Mouse (Mus musculus) liver, embryonic 11.5 days (tissue): ENCODE results near the gene Prr13. TPM values are rescaled to one million over a fixed set of nuclear protein-coding genes. Genes with fewer than 3 reads are reported as not detected.

ENCODE experiments used
- ATAC-seq: fragments of 200-750 bp; cut with Nextera tagmentation; replicated peaks from 2 replicates; pipeline ENCODE4 v1.8.0; 2017; ENCODE audit warnings: moderate number of reproducible peaks, mild to moderate bottlenecking, moderate TSS enrichment, moderate library complexity; ENCODE audit not compliant: low FRiP score
- DNase-seq: peaks from one replicate; pipeline ENCODE4 v3.0.0-alpha.2; 2017; ENCODE audit warnings: low spot score
- H3K27ac ChIP-seq: fragments of 300-500 bp; sonication (generic); 2 replicates; pipeline ENCODE4 v1.5.1; 2014; ENCODE audit warnings: mild to moderate bottlenecking, low read depth, low read length, control low read depth
- H3K27me3 ChIP-seq: fragments of 300-500 bp; sonication (generic); replicated peaks from 2 replicates; pipeline ENCODE4 v1.6.1; 2014; ENCODE audit warnings: low read length, mixed read lengths; ENCODE audit not compliant: control insufficient read depth, insufficient read depth
- H3K36me3 ChIP-seq: fragments of 300-500 bp; sonication (generic); 2 replicates; pipeline ENCODE4 v1.6.1; 2014; ENCODE audit warnings: mild to moderate bottlenecking, low read length, moderate library complexity, mixed read lengths; ENCODE audit not compliant: control insufficient read depth, insufficient read depth
- H3K4me1 ChIP-seq: fragments of 300-500 bp; sonication (generic); replicated peaks from 2 replicates; pipeline ENCODE4 v1.6.1; 2014; ENCODE audit warnings: low read length, mixed read lengths; ENCODE audit not compliant: control insufficient read depth, insufficient read depth
- H3K4me2 ChIP-seq: fragments of 300-500 bp; sonication (generic); 2 replicates; pipeline ENCODE4 v1.6.1; 2014; ENCODE audit warnings: mild to moderate bottlenecking, control low read depth, moderate library complexity
- H3K4me3 ChIP-seq: fragments of 300-500 bp; sonication (generic); 2 replicates; pipeline ENCODE4 v1.5.1; 2014; ENCODE audit warnings: low read depth, low read length, control low read depth
- H3K9ac ChIP-seq: fragments of 300-500 bp; sonication (generic); 2 replicates; pipeline ENCODE4 v1.6.1; 2014; ENCODE audit warnings: low read depth, low read length, control low read depth
- H3K9me3 ChIP-seq: fragments of 300-500 bp; sonication (generic); 2 replicates; pipeline ENCODE4 v1.6.1; 2016; ENCODE audit warnings: low read length, inconsistent platforms, mixed read lengths; ENCODE audit not compliant: control insufficient read depth
- WGBS: fragments of 180-500 bp; shearing (Covaris S2); extraction: QIAGEN DNeasy Blood & Tissue Kit; methylation state at CpG from one replicate; pipeline ENCODE4 v1.1.7; 2014; 5-methylcytosine and 5-hydroxymethylcytosine counted together
- polyA plus RNA-seq: library from polyadenylated mRNA; unstranded; fragments of >200 nt; fragmentation: Nextera tagmentation; extraction: Ambion mirVana; gene quantifications from 2 replicates; pipeline ENCODE4 v1.2.1, GENCODE M21; 2014

The Prr13 gene
- polyA plus RNA-seq, 1 experiment from 2014 or later, result 157 TPM

GRCm38 (mm10) chr15:102503924-102504782 is 45.3 kb downstream of the Prr13 start:
- Histone ChIP-seq H3K9me3 (no peaks in the 10 kb centered on the region), H3K9ac (no peak overlapping the region), H3K4me1 (no peaks in the 10 kb centered on the region), H3K36me3 (peaks cover 44% of the 10 kb centered on the region), H3K27me3 (no peaks in the 10 kb centered on the region), H3K4me3 (no peak overlapping the region), H3K4me2 (no peak overlapping the region), H3K27ac (no peak overlapping the region)
- 87% methylated on average over 9 of the region's 9 CpGs for WGBS
- ATAC-seq, result 0 out of 2 replicates have a peak, but pooled peaks have one; percentile 14
- DNase-seq, result no peak

GRCm38 (mm10) chr15:102505073-102505769 is 46.4 kb downstream of the Prr13 start:
- 72% methylated on average over 12 of the region's 12 CpGs for WGBS
- Histone ChIP-seq H3K9me3 (no peaks in the 10 kb centered on the region), H3K4me1 (no peaks in the 10 kb centered on the region), H3K9ac (no peak overlapping the region), H3K27ac (no peak overlapping the region), H3K4me2 (no peak overlapping the region), H3K4me3 (no peak overlapping the region), H3K27me3 (no peaks in the 10 kb centered on the region), H3K36me3 (peaks cover 34% of the 10 kb centered on the region)
- no peak for DNase-seq
- ATAC-seq, result no peak

- H3K4me2 ChIP-seq, result no peak overlapping the region
- H3K36me3 ChIP-seq, result peaks cover 27% of the 10 kb centered on the region
- no peak overlapping the region for H3K27ac ChIP-seq
- ATAC-seq (no peak), DNase-seq (no peak)
- no peak overlapping the region for H3K4me3 ChIP-seq
- H3K27me3 ChIP-seq, result no peaks in the 10 kb centered on the region
- WGBS, result 83% methylated on average over 9 of the region's 9 CpGs
- H3K4me1 ChIP-seq, result peaks cover 2% of the 10 kb centered on the region
- H3K9ac ChIP-seq, result no peak overlapping the region
- no peaks in the 10 kb centered on the region for H3K9me3 ChIP-seq
Observed at GRCm38 (mm10) chr15:102505770-102506463, 47.1 kb downstream of the Prr13 start.

DNA sequence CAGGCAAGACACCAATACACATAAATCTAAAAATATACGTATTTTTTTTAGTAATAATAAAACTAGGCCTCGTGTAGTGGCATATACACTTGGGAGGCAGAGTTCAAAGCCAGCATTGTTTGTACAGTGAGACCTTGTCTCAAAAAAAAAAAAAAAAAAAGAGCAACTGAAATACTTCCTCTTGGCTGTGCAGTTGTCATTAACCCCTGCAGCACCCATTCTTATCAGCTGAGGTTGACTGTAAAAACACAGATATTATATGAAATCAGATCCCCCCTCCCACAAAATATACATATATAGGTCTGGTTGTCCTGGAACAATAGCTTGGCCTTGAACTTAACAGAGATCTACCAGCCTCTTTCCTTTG is 47.6 kb downstream of the Prr13 start:
- Histone ChIP-seq H3K9me3 (no peaks in the 10 kb centered on the region), H3K27me3 (no peaks in the 10 kb centered on the region), H3K9ac (no peak overlapping the region), H3K36me3 (peaks cover 21% of the 10 kb centered on the region), H3K4me2 (no peak overlapping the region), H3K4me3 (no peak overlapping the region), H3K4me1 (peaks cover 7% of the 10 kb centered on the region), H3K27ac (no peak overlapping the region)
- no peak for ATAC-seq
- DNase-seq, result no peak
- WGBS, result 55% methylated on average over 2 of the region's 2 CpGs

DNA sequence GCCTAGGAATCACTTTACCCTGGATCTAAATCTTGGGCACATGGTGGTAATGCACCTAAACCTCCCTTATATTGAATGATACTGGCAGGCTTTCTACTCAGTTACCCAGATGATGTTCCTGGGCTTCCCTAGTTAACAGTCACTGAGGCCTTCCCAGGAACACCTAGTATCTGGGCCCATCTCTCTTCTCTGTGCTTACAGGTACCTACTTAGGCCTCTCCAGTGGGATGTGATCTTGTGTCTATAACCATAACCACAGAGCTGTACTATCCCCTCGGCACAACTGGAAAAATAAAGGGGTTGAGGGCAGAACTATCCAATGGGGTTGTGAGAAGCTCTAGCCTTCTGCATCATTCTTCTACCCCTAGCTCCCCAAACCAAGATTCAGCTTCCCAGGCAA is 48.0 kb downstream of the Prr13 start:
- ATAC-seq (no peak), DNase-seq (no peak)
- peaks cover 17% of the 10 kb centered on the region for H3K36me3 ChIP-seq
- no peaks in the 10 kb centered on the region for H3K27me3 ChIP-seq
- peaks cover 11% of the 10 kb centered on the region for H3K4me1 ChIP-seq
- no peak overlapping the region for H3K4me2 ChIP-seq
- H3K9ac ChIP-seq, result no peak overlapping the region
- WGBS, result 79% methylated on average over 1 of the region's 1 CpGs
- no peak overlapping the region for H3K4me3 ChIP-seq
- no peak overlapping the region for H3K27ac ChIP-seq
- no peaks in the 10 kb centered on the region for H3K9me3 ChIP-seq

- Histone ChIP-seq H3K9ac (no peak overlapping the region), H3K4me3 (no peak overlapping the region), H3K27me3 (no peaks in the 10 kb centered on the region), H3K36me3 (peaks cover 11% of the 10 kb centered on the region), H3K9me3 (no peaks in the 10 kb centered on the region), H3K4me2 (no peak overlapping the region), H3K4me1 (peaks cover 13% of the 10 kb centered on the region), H3K27ac (no peak overlapping the region)
- no peak for ATAC-seq
- DNase-seq, result no peak
Observed at GRCm38 (mm10) chr15:102507561-102507960, 48.7 kb downstream of the Prr13 start.

DNA sequence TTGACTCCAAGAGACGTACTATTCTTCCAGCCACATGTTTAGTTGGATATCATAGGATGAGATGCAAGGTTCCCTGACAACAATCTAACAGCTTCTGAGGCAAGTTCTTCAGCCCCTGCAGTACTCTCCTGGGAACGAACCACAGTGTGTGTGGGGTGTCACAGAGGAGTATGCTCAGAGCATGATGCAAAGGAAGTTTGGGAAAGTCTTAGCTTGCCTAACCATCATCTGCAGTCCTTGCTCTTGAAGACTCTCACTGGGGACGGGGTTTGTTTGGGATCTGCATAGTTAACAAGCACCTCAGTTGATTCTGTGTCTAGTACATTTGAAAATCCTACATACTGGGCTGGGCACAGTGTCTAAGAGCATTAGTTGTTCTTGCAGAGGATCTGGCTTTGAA is 49.5 kb downstream of the Prr13 start:
- H3K27me3 ChIP-seq, result no peaks in the 10 kb centered on the region
- H3K4me3 ChIP-seq, result no peak overlapping the region
- no peak for DNase-seq
- H3K27ac ChIP-seq, result no peak overlapping the region
- ATAC-seq, result no peak
- peaks cover 13% of the 10 kb centered on the region for H3K4me1 ChIP-seq
- no peaks in the 10 kb centered on the region for H3K9me3 ChIP-seq
- 77% methylated on average over 3 of the region's 3 CpGs for WGBS
- no peak overlapping the region for H3K4me2 ChIP-seq
- H3K36me3 ChIP-seq, result 0 out of 2 replicates have a peak, but pooled peaks cover 7% of the 10 kb centered on the region
- no peak overlapping the region for H3K9ac ChIP-seq

- Histone ChIP-seq H3K4me3 (peak overlapping the region; percentile 60), H3K9ac (peak overlapping the region; percentile 47), H3K9me3 (no peaks in the 10 kb centered on the region), H3K27ac (peak overlapping the region; percentile 58), H3K4me1 (peaks cover 13% of the 10 kb centered on the region), H3K4me2 (peak overlapping the region; percentile 89), H3K36me3 (no peaks in the 10 kb centered on the region), H3K27me3 (no peaks in the 10 kb centered on the region)
- ATAC-seq (no peak; the same call in none of the 2 replicates), DNase-seq (no peak)
- 10% methylated on average over 9 of the region's 9 CpGs for WGBS
Observed at GRCm38 (mm10) chr15:102510110-102510509, 51.3 kb downstream of the Prr13 start.
